Mouse (Mus musculus): Measurements from ENCODE around the gene Smg1.

Smg1 gene

GRCm38 (mm10) chr7:118107671-118108070 lies 135.8 kb downstream of the Smg1 start:
- no peak for DNase-seq (ENCODE audit: low read depth, low spot score)

- peak; percentile 80 for DNase-seq (ENCODE audit: low read depth, low spot score)
Measured at GRCm38 (mm10) chr7:118104458-118105052, 138.9 kb downstream of the Smg1 start.

- DNase-seq (ENCODE audit: low read depth, low spot score), result peak; percentile 37
Measured at GRCm38 (mm10) chr7:118103462-118104379, 139.7 kb downstream of the Smg1 start.

GRCm38 (mm10) chr7:118102678-118103461 lies 140.6 kb downstream of the Smg1 start:
- no peak for DNase-seq (ENCODE audit: low read depth, low spot score)

- DNase-seq (ENCODE audit: low read depth, low spot score), result peak; percentile 87
Measured at GRCm38 (mm10) chr7:118102231-118102630, 141.2 kb downstream of the Smg1 start.

- DNase-seq (ENCODE audit: low read depth, low spot score), result no peak
Measured at GRCm38 (mm10) chr7:118097615-118098014, 145.9 kb downstream of the Smg1 start.

All from R1 (cell line).